Mouse (Mus musculus): Measurements from ENCODE around the gene Smim6.

Smim6 gene

DNA sequence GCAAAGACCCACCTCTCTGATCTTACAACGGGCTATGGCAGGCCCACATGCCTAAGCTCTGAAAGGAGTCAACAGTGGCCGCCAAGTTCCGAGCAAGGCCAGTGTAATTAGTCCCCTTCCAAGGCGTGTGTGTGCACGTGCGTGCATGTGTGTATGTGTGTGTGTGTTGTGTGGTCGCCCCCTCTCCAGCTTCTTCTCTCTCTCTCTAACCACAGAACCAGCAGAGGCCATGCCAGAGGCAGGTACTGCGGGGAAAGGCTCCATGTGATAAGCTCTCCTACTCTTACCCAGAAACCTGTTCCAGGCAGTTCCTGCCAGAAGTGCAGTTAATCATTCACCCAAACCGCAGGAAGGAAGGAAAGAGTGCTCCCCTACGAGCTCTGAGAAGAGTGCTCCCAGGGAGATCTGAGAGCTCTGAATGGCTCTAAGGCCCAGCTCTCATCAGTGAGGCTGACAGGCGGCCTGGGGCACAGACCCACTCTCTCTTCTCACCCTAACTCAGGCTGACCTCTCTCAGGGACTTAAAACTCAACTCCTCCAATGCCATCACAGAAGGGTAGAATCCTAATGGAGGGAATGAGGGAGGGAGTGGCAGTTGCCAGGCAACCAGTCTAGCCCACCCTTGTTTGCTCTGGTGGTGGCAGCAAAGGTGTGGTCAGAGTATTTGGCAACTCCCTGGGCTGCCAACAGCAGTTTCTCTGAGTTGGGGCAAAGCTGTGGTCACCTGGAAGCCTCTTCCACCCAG is at the start of gene Smim6:
Smim6 (plus strand) TSS at position 386 of the 745 bp plus-strand sequence.
- DNase-seq, result peak; percentile 67 to 87

DNA sequence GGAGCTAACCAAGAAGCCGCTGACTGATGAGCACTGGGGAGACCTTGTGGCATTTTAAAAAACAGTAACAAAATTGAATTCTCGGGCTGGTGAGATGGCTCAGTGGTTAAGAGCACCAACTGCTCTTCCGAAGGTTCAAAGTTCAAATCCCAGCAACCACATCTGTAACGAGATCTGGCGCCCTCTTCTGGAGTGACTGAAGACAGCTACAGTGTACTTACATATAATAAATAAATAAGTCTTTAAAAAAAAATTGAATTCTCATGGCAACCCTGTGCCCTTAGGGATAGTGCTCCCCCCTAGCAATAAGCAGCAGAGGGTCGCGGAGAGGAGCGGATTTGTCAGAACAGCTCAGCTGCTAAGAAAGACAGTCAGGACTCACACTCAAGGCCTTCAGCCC is 47.9 kb upstream of the Smim6 start:
- DNase-seq, result no peak

DNA sequence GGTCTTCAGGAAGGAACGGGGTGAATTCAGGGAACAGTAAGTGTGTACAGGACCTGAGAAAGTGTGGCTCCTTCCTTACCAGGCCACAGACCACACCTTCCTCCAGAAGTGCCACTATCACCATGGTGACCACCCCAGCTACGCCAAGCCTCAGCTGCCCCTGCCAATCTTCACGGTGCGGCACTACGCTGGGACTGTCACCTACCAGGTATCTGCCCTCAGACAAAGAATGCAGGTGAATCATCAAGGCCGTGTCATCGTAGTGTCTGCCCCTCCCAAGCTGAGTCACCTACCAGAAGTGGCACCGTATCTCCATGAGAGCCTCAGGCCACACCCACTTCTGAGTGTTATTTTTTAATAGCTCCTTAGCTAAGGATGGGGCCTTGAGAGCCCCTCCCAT is 42.4 kb upstream of the Smim6 start:
- DNase-seq, result no peak

GRCm38 (mm10) chr11:115872437-115872836 is 39.4 kb upstream of the Smim6 start:
- DNase-seq, result no peak

DNA sequence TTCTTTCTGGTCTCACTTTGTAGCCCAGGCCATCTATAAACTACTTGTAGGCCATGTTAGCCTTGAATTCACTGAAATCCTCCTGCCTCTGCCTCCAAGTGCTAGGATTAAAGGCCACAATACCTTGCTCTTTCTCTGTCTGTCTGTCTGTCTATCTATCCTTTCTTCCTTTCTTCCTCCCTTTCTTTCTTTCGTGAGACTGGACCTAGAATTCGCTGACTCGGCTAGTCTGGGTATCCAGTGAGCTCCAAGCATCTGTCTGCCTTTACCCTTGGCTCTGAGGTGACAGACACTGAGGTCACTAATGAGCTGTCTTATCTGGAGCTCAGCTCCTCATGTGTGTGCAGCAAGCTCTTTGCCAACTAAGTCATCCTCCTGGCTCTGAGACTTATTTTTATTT is 35.9 kb upstream of the Smim6 start:
- DNase-seq, result no peak

DNA sequence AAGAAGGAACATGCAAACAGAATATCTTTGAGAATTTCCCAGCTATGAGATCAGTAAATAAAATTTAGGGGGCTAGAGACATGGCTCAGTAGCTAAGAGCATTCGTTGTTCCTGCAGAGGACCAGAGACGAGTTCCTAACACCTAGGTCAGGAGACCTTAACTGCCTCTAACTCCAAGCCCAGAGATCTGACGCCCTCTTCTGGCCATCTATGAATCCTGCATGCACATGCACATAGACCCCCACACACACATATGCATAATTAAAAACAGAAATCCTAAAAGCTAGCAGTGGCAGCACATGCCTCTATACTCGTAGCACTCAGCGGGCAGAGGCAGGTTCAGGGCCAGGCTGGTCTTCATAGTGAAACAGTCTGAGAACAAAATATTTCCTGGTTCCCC is 35.4 kb upstream of the Smim6 start:
- no peak for DNase-seq

DNA sequence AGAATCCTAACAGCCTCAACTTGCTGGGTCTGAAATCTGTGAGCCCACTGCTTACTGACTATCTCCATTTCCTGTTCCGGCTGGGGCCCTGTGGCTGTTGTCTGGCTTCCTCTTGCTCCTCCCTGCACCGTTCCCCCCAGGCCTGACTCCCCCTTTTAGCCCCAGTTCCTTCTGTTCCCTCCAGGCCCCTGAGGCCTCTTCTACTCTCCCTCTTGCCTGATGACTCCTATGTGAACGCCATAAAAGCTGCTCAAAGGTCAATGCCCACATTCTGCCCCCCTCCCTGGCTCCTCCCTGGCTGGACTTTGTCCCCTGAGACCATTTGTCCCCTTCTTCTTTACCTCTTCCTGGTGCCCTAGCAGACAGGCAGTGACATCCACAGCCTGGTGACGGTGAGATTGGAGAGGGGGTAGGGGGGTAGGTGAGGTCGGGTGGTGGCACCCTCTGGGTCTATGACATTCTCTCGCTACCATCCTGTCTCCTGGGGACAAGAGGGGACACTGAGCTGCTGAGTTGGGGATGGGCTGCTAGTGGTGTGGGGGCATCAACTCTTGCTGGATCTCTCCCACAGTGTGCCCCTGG is 34.6 kb upstream of the Smim6 start:
- DNase-seq, result peak; percentile 75 to 87

- DNase-seq, result peak; percentile 61 to 76
Observed at GRCm38 (mm10) chr11:115878071-115878470, 33.7 kb upstream of the Smim6 start.

- DNase-seq, result peak in 1 of 2 experiments; percentile 26
Observed at GRCm38 (mm10) chr11:115881002-115881401, 30.8 kb upstream of the Smim6 start.

DNA sequence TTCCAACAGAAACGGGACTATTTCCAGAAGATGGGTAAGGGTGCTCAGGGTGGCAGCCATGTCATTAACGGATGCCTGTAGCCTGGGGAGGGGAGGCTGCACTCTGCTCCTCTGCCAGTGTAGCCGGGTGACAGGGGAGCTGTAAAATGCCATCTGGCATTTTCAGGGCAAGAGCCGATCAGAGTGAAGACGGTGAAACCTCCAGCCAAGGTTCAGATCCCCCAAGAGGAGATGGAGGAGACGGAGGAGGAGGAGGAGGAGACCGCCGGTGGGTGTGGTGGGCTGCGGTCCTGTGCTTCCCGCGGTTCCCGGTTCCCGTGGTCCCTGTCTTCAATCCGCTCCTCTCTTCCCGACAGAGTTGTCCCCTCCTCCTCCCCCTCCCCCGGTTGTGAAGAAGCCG is 28.6 kb upstream of the Smim6 start:
- DNase-seq, result no peak

GRCm38 (mm10) chr11:115884361-115884760 is 27.5 kb upstream of the Smim6 start:
- peak in 1 of 2 experiments; percentile 40 for DNase-seq

GRCm38 (mm10) chr11:115885281-115885680 is 26.5 kb upstream of the Smim6 start:
- no peak for DNase-seq

GRCm38 (mm10) chr11:115886446-115886845 is 25.4 kb upstream of the Smim6 start:
- peak in 1 of 2 experiments; percentile 37 for DNase-seq

- peak in 1 of 2 experiments; percentile 36 for DNase-seq
Observed at GRCm38 (mm10) chr11:115888020-115888419, 23.8 kb upstream of the Smim6 start.

DNA sequence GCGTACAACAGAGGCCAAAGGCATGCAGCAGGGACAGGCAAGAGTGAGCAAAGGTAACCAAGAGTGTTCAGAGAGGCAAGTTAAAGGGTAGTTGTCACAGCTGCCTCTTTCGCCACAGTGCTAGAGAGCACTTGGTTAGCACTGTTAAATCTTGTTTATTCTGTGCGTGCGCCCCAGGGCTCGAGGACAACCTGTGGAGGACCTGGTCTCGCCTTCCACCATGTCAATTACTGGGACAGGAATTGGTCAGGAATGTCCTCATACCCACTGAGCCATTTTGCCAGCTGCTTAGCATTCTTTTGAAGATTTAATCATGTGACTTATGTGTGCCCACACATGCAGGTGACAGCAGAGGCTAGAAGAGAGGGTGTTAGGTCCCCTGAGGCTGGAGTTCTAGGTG is 22.7 kb upstream of the Smim6 start:
- DNase-seq, result no peak

DNA sequence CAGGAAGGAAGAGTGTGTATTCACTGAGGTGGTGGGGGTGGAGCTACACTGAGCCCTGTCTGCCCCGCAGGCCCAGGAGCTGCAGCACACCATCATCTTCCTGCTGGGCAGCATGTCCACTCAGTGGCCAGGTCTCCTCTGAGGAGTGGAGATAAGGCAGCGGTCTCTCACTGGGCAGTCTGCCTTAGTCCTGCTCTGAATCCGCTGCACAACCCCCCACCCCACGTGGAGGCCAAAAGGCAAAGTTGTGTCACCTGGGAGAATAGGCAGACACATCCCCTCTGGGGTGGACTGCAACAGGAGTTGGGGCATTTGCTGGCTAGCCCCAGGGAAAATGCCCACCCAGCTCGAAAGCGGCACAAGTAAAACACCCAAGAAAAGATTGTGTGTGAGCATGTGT is 19.6 kb upstream of the Smim6 start:
- no peak for DNase-seq

DNA sequence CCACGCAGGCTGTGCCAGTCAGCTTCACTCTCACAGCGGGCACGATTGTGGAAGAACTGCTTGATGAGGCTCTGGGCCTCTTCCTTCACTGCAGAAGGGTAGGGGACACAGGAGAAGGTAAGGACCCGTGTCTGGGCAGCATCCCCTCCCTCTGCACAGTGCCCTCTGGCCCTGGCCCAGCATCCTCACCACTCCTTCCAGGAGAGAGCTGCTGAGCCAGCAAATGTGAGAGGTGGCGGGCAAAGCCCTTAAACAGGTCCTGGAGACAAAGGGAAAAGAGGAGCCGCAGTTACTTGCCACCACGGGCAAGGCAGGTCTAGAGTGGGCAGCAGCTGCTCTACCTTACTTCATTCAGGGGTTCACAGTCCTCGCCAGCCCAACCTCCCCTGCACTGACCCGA is 18.7 kb upstream of the Smim6 start:
- DNase-seq, result peak; percentile 40 to 63

- DNase-seq, result peak; percentile 58
Observed at GRCm38 (mm10) chr11:115894755-115895520, 16.9 kb upstream of the Smim6 start.

DNA sequence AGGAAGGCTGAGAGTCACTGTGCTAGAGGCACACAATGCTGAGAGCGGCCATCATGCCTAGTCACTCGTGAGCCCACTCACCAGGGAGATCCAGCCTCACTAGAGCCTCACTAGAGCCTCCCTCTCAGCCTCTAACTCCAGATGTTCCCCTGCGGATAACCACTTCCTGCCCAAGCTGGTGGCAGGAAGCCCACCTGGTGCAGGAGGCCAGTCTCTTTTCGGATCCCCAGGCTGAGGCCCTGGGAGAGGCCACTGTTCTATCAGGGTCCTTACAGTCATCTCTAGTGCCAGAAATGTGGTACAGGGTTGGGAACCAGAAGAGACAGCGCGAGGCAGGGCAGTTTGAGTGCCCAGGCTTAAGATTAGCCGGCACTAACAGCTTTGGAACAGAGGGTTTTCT is 13.4 kb upstream of the Smim6 start:
- DNase-seq, result no peak

DNA sequence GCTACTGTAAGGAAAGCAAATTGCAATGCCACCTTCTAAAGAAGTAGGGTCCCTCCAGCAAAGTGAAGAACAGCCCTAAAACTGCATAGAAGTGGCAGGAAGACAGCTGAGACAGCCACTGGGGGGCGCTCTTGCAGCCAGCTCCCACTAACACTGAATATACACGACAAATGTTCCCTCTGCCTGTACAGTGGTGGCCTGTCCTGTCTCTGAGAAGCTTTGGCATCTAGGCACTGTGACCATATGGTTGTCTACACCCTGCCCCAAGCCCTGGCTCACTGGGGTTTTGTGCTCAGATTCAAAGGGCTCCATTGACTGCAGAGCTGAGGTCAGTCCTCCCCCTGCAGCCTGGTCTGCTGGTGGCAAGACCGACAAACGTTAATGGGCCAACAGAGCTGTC is 12.9 kb upstream of the Smim6 start:
- peak; percentile 53 to 62 for DNase-seq

GRCm38 (mm10) chr11:115899486-115900266 is 12.1 kb upstream of the Smim6 start, which contains the start of gene Smim5:
Gene Smim5 (plus strand): TSS chr11:115899966.
- peak; percentile 71 to 93 for DNase-seq

DNA sequence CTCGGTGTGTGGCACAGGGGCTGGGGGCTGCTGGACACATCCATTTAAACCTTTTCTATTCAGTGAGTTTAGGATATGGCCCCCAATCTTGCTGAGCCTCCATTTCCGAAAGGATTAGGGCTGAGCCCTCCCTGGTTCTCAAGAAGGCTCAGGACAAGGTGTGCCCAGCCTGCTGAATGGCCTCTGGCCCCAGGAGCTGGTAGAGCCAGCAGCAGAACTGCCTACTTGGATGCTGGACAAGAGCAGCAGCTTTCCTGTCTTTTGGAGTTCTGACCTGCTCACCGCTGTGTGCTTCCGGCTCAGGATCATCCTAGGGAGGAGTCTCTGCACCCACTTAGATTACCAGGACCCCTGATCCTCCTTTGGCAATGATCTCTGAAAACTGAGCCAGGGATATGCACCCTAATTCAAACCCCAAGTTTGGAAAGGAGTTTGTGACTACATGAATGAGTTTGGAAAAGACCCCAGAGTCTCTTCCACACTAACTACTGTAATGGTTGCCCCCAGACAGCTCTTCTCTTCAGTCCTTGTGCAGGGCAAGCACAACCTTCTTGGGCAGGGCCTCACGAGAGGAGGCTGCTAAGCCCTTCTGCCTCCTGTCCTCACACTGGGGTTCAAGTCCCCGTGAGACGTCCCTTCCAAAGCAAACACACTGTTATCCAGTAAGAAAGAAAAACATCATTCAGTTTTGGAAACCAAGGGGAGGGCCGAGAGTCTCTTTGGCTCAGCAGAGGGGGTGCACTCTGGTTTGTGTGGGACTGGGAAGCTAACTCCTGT is 11.1 kb upstream of the Smim6 start:
- peak in 1 of 2 experiments; percentile 69 for DNase-seq
